Comparison of ENCODE assay signal across 14 mouse cellular contexts in genomic region chr2:178522786-178523185, GRCm38 (mm10).
"Had no signal": no experiment of that assay in that cellular context is flagged by ENCODE, and none has a peak within 500 bp of the region (broad histone marks: within the 10 kb centered on the region; RNA-seq: fewer than 3 reads in every experiment).

No protein-coding gene starts in this region.

- H3K4me1 ChIP-seq: liver, embryonic 15.5 days had no signal

- ATAC-seq: lung, postnatal 0 days had no signal

- H3K27me3 ChIP-seq: liver, embryonic 15.5 days had no signal

- H3K4me3 ChIP-seq: limb, embryonic 10.5 days; liver, embryonic 15.5 days; myocyte had no signal

- H3K36me3 ChIP-seq: limb, embryonic 10.5 days; liver, embryonic 15.5 days had no signal

- H3K27ac ChIP-seq: limb, embryonic 10.5 days; liver, embryonic 15.5 days had no signal

- H3K4me2 ChIP-seq: liver, embryonic 11.5 days; liver, embryonic 15.5 days; midbrain, embryonic 11.5 days had no signal

- DNase-seq: kidney, adult 9 months; kidney, postnatal 10 days; lung, adult 2 months; lung, postnatal 36 days; right cerebral cortex, postnatal 4 days; spleen, adult 18-20 months; thymus, adult 18-20 months; thymus, postnatal 14 days had no signal

- H3K9me3 ChIP-seq: limb, embryonic 10.5 days; liver, embryonic 15.5 days had no signal

- H3K9ac ChIP-seq: liver, embryonic 15.5 days had no signal
